Mouse (Mus musculus) c-Kit-positive CD71-negative TER-119-negative erythroid progenitor cells, embryonic 14.5 days (primary cell): ENCODE data around the gene Msh5.
A peak's percentile ranks its signal among the peaks of the same experiment; 100 is the strongest.

ENCODE experiments used
- DNase-seq: peaks from one replicate; pipeline ENCODE4 v3.0.0-alpha.2; 2013; ENCODE audit warnings: low read depth

Msh5 gene

GRCm38 (mm10) chr17:35070556-35071229 lies 24.1 kb upstream of the Msh5 start:
- DNase-seq = no peak

GRCm38 (mm10) chr17:35068213-35068914 lies 21.8 kb upstream of the Msh5 start:
- DNase-seq = no peak

DNA sequence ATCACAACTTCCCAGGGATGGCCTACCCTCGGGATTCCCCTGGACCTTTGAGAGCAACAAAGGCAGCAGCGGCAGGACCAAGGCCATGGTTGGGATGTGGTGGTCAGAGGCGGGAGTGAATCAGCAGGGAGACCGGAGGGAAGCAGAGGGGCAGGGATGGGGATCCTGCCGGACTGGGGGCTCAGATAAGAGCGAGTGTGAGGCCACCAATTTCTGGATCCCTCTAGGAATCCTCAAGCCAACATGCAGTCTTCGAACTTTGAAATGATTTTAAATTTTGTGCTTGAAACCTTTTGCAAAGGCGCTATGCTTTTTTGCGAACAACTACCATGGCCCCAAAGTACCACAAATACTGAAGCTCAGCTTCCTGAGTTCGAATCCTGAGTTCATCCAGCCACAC lies 19.5 kb upstream of the Msh5 start, which contains the start of gene Mpig6b:
Gene Mpig6b (minus strand): TSS at position 101 of the 400 bp plus-strand sequence.
- no peak for DNase-seq

DNA sequence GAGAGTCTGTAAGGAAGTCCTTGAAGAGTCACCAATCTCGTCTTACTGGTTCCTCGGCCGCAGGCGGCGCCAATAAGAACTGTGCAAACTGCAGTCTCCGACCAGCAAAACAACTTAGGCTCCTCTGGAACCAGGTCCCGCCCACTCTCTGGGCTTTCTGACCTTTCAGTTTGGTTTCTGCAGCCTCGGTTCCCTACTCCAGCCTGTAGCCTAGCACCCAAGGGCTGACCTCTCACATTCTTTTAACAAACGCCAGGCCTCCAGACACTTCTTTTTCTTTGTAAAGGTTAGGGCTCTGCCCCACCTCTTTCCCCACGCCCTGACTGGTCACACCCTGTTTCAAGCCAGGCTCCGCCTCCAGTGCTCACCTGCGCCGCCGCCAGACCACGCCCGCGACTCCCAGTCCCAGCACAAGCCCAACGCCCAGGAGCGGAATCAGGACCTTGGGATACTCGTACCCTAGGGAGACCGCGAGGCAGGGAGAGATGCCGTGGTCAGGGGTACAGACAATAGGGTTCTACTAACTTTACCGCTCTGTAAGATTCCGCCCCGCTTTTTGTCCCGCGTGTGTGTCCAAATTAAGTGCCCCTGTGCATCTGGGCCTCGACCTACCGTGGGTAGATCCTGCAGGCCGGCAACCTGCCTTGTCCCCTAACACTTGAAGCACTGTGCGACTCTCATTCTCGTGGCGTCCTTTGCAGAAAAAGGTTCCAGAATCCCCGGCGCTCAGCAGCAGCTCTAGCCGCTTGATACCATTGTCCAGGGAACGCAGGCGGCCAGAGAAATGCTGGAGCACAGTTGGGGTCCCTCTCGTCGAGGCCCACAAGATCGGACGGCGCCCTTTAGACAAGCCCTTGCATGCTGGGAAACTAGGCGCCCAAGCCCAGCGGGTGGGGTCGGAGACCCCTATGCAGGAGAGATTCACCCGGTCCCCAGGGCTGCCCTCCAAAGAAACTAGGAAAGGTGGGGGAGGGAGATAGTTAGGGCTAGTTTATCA lies 18.7 kb upstream of the Msh5 start, which contains the start of gene Ly6g6c:
Gene Ly6g6c (plus strand): TSS at position 438 of the 997 bp plus-strand sequence.
- DNase-seq = no peak

DNA sequence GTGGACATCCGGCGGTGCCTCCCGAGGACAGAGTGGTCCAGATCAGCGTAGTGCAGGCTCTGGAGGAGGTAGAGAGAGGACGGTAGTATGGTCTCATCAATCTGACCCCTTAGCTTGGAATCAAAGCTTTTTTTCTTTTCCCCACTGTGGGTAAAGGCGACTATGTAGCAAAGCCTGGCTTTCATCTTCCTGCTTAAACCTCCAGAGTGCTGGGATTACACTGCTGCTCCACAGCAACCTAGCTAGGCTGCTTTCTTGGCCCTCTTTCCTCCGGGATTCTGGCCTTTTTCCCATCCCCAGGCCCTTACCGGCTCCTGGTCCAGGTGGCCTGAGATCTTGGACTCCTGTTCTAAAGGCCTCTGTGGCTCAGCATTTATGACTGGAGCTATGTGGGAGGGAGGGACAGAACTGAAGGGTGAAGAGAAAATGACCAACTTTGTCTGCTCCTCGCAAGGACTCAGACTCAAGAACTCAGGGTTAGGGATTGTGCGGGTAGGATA lies 17.9 kb upstream of the Msh5 start:
- DNase-seq = no peak

GRCm38 (mm10) chr17:35063466-35063865 lies 16.9 kb upstream of the Msh5 start:
- no peak for DNase-seq

GRCm38 (mm10) chr17:35061299-35061698 lies 14.8 kb upstream of the Msh5 start:
- no peak for DNase-seq

DNA sequence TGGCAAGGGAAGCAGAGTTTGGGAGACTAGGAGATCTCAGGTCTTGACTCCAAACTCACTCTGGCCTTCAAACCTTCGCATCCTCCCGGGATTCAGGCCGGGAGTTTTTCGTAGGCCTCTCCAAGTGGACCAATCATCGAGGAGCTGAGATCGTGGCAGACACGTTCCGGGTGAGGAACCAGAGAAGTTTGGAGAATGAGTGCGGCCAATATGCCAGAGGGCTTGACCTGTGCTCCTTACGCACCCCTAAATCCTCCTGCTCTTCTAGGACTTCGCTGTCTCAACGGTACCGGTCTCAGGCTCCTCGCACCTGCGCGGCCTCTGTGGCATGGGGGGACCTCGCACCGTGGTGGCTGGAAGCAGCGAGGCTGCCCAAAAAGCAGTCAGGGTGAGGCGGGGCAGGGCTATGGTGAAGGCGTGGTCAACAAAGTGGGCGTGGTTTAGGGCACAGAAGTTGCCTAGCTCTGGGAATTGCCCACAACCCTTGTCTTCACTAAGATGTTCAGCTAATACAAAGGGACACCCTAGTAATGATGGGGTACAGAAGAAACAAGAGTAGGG lies 14.3 kb upstream of the Msh5 start:
- no peak for DNase-seq

DNA sequence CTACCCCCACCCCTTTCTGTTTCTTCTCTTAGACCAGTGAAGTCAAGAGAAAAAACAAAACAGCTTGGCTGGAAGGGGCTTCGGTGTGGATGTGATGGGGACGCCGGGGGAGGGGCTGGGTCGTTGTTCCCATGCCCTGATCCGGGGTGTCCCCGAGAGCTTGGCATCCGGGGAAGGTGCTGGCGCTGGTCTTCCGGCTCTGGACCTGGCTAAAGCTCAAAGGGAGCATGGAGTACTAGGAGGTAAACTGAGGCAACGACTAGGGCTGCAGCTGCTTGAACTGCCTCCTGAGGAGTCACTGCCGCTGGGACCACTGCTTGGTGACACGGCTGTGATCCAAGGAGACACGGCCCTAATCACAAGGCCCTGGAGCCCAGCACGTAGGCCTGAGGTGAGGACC lies 13.5 kb upstream of the Msh5 start:
- no peak for DNase-seq

GRCm38 (mm10) chr17:35058911-35059892 lies 12.7 kb upstream of the Msh5 start, which contains the start of gene Ddah2:
TSS of gene Ddah2 (plus strand) at chr17:35059035.
- no peak for DNase-seq

- DNase-seq = no peak
Observed at GRCm38 (mm10) chr17:35058316-35058715, 11.8 kb upstream of the Msh5 start.

GRCm38 (mm10) chr17:35057090-35057489 lies 10.5 kb upstream of the Msh5 start:
- no peak for DNase-seq

DNA sequence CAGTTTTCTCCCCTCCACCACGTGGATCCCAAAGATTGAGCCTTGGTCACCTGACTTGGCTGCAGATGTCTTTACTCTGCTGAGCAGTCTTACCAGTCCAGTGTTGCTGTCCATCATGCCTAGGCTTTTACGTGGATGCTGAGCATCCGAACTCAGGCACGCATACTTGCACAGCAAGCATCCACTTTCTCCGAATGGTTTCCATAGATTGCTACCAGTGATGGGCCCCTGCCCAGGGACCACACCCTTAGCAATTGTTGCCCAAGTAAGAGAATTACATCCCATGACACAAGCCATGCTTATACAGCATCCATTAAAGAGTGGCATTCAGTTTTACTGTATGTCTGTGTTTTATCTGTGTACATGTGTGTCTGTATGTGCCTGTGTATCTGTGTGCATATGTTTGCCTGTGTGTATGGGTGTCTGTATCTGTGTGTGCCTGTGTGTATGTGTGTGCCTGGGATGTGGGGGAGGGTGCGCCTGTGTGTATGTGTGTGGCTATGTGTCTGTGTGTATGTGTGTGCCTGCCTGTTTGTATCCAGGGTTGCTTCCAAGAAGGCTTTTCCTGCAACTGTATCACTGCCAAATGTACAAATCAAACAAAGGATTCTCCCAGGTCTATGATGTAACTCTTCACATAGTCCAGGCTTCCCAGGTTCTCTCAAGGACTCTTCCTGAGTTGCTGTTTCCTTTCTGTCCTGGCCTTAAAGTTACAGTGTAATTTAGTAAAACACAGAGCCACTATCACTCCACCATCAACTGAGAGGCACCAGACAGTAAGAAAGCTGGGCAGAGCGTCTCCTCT lies 9.3 kb upstream of the Msh5 start:
- no peak for DNase-seq

DNA sequence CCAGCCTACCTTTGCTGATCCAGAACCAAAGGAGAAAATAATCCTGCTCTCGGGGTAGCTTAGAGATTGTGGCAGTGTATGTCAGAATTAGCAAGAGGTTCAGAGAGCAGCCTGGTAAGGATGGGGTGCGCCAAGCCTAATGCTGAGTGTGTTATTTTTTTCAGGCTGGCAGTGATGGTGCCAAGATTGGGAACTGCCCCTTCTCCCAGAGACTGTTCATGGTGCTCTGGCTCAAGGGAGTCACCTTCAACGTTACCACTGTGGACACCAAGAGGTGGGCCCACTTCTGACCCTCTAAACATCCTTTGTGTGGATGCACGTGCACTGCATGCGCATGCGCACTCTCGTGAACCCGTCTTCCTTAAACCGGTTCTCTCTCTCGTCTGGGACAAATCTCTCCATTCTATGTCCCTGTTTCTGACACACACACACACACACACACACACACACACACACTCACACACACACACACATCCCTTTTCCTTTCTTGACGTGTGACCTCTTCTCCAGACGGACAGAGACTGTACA lies 5.8 kb upstream of the Msh5 start:
- no peak for DNase-seq

- peak; percentile 90 for DNase-seq
Observed at GRCm38 (mm10) chr17:35051156-35052086, 4.9 kb upstream of the Msh5 start.

DNA sequence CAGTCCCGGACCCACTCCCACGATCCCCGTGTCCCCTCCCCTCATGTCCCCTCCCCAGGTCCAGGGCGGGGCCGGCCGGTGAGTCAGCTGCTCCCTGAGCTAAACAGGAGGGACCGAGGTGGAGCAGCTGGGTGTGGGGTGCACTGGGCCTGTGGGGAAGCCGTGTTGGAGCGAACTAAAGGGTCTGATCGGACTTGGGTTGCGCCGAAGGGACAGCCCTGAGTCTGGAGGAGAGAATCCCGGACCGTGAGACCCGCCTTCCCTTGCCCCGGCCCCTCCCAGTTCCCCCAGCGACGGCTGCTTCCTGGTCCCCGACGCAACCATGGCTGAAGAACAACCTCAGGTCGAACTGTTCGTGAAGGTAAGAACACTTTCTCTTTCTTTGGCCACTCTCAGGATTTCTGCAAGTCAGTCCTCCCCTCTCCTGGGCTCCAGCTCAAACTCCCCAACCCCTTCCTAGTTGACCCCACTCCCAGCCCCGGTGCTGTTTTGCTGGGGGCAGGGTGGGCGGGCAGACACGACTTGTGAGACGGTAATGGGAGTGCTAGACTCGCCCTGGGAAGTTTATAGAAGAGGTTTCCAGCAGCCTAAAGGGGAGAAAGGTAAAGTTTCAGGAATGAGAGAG lies 3.7 kb upstream of the Msh5 start:
- DNase-seq = no peak

DNA sequence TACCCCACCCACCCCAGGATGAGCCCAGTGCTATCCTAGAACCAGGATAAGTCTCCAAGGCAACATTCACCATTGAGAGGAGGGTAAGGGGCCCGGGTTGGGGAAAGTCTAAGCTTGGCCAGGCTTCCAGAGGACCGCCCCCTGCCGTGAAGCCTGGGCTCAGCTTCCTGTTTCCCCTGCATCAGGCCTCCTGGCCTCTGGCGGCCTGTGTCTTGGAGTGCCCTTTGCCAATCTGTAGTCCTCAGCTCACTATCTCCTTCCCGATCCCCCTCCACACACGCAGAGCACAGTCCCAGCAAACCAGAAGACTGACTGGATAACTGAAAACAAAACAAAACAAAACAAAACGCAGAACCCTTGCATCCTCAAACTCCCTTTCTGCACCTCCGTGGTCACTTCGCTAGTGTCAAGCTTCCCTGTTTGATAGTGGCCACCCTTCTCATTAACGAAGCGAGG lies 3.0 kb upstream of the Msh5 start, which contains the start of gene Clic1:
Gene Clic1 (plus strand): TSS at position 406 of the 456 bp plus-strand sequence.
- no peak for DNase-seq
